Mouse (Mus musculus): ENCODE results near the gene Plagl1.

Gene Plagl1

DNA sequence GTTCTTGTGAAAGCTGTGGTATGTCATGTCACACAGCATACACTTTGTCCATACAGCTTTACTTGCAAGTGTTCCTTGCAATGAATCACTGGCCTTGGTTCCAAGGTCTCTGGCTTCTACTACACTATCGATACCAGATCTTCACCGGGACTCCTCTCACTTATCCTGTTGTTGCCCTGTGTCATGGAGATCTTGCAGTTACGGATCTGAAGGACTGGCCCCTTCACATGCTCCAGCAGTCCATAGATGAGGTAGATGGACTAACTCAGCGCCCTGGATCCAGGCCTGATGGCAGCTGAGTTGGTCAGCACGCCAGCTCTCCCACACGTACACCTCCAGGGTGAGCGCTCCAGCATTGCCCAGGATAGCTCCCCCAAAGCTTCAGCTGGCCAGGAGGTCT lies 75.0 kb downstream of the Plagl1 start:
- DNase-seq (ENCODE audit: low spot score) = no peak

DNA sequence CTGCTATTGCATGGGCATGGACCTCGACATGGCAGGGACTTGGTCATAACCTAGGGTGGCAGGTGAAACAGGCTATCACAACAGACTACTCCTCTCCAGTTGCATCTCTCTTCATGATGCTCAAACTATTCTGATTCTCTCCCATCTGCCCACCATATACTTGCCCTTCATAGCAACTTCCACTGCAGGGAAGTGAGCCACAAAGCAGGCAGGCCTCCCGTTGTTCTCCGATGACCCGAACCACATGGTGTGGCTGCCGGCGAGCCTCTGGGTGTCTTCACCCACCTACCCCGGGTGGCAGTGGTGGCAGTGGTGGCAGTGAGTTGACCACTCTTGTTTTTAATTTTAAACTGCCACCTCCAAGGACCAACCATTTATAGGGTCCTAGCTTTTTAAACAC lies 75.4 kb downstream of the Plagl1 start:
- DNase-seq (ENCODE audit: low spot score) = no peak

DNA sequence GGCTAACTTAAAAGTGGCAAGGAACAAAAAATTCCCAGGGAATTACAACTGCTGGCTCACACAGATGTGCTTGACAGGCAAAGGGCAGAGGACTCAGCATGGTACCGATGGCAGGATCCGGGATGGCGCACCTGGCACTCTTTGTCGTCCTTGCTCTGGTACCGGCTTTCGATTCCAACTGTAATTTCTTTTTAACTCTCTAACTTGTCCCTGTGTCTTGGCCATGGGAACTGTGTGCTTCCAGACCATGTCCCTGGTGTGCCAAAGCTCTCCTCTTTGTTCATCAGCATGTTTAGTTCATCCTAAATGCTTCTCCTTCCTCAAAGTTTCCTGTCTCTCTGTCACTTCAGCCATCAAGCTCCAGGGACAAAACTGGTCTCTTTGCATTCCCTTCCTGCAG lies 77.6 kb downstream of the Plagl1 start:
- DNase-seq (ENCODE audit: low spot score) = no peak

DNA sequence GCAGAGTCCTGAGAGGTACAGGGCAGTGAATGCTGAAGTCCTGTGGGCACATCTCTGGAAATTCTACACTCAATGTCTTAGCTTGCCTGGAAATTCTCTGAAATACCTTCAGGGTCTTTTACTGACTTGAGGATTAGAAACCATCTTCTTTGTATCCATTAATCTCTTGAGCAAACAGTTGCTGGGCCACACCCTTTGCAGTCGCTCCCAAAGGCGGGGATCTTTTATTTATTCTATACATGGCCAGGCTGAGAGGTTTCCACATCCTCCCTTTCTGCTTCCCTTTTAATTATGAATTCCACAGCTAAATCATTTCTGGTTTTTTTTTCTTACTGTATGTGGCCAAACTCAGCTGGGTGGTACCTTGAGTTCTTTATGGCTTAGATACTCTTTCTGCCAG lies 80.1 kb downstream of the Plagl1 start:
- no peak for DNase-seq (ENCODE audit: low spot score)

DNA sequence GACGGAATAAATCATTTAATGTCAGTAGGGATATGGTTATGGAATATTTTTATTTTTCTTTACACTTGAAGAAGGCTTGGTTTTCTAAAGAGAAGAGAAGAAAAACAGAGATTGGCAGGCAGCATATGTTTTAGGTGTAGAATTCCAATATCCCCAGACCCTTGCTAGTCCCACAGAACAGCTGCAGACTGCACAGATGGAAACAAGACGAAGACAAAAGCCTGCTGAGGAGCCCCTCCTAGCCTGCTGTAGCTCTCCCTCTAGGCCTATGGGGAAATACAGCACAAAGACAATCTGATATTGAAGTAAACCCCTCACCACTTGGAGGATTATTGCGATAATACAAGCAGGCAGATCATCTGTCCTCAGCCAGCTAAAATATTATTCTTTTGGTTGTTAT lies 90.1 kb downstream of the Plagl1 start:
- DNase-seq (ENCODE audit: low spot score) = no peak

DNA sequence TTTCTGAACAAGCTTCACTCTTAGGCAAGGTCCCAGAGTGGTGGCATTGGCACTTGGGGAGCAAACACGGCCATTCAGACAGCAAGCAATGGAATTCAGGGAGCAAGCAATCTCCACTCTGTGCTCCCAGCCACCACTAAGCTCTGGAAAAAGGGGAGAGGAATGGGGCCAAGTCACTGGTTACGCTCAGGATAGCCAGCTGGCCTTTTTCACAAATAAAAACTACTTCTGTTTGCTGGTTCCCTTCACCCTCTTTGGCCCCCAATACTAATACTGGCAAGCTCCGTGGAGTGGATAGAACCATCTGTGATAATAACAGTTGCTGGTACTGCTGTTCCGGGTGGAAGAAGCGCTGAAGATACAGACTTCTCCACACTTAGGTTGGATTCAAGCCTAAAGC lies 91.0 kb downstream of the Plagl1 start:
- DNase-seq (ENCODE audit: low spot score) = no peak

DNA sequence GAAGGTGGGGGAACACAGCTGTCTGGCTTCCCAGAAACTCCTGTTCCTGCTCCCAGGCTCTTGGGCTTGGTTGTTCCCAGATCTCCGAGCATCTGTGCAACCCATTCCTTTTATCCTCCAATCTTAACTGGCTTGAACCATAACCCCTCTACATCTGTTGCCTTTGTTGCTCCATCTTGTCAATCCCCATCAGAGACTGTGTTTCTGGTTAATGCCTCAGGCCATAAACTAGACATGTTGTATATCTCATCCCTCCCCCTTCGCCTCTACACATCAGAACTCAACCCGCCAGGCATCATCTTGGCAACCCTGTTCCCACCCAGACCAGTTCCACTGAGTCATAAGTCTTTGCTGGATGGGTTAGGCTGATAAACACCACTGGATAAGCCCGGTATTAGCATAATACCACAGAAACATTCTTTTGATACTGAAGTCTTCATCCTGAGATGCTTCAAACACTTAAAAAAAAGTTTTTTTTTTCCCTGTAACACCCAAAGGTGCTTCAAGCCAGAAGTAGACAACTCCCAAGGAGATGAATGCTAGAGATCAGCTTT lies 92.6 kb downstream of the Plagl1 start:
- DNase-seq (ENCODE audit: low spot score) = no peak

DNA sequence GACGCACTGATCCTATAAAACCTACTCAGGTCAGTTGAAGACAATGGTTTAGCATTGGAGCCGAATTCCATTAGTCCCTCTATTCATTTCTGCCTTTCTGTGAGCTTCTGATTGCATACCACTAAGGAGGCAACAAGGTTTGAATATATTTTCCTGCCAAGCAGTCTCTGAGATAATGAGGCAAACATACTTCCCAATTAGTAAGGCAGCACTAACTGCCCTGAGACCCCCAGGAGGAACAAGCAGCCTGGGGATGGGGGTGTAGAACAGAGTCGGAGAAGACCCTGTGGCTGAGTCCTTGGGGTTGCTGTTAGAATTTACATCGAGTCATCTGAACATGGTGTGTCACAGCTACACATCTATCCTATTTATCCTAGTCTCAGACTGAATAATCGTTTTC lies 95.1 kb downstream of the Plagl1 start:
- DNase-seq (ENCODE audit: low spot score) = no peak

DNA sequence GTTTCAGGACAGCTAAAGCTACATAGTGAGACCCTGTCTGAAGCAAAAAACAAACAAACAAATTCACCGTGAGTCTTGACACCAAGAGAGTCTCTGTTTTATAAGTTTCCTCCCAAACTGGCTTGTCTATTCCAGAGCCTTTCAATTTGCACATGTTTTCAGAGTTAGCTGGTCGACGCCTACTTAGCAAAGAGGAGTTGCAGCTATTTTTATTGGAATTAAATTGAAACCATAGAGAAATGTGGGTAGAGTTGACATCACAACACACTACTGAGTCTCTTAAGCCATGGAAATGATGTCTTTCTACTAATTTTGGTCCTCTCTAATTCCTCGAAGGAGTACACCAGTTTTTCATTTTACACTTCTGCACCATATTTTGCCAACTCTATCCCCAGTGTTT lies 100.6 kb downstream of the Plagl1 start:
- DNase-seq (ENCODE audit: low spot score) = no peak

DNA sequence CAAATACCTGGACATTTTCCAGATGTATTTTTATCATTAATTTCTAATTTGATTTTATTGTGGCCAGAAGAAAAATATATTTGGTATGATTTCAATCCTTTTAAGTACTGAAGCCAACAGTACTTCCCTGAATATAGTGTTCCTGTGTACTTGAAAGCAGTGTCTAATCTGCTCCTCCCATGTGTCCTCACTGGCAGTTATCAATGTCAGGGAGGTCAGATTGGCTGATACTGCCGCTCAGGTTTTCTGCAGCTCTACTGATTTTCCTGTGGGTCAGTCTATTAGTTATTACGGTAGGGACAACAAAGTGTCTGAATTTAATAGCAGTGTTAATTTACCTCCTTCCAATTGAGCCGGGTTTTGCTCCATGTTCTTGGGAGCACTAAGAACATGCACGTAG lies 101.7 kb downstream of the Plagl1 start:
- DNase-seq (ENCODE audit: low spot score) = no peak

DNA sequence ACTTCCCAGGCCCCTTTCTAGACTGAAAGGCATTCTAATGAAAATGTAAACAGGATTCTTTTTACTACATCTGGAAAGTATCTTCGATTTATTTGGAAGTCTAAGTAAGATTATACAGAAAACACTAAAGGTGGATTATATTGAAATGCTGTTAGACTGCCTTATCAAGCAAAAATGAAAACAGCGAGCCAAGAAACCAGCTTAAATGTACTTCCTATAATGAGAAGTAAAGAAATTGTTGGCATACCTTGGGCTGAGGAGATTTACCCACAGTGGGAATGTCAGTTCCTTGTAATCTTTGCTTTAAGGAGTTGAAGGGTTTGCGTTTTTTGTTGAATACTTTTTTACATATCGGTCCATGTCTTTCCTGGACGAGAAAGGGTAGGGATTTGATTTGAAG lies 108.2 kb downstream of the Plagl1 start:
- DNase-seq (ENCODE audit: low spot score) = no peak

DNA sequence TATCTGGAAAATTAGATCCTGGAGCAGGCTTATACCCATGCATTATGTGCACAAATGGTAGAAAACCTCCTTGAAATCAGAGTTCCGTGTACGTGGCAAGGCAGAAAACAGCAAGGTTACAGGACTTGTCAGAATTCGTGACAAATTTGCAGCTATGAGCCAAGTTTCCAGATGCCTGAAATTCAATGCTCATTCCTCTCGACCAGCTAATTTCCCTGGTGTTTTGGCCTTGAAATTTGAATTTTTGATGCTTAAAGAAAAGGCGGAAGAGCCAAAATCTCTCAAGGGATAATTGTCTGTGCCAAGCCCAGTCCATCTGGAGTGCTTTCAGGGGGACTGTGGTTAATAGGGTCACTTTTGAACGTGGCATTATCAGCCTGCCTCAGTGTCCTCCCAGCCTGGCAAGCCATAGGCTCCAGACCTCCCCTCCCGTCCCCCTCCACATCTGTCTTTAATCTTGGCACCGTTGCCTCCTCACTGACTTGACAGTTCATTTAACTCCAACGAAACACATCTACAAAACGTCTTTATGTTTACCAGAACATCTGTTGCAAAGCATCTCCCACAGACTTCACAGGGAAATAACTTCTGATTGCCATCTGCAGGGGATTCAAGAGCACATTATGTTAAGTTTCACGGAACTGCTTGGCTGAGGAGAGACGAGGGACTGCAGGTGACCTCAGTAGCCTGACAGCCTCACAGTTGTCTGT lies 110.6 kb downstream of the Plagl1 start:
- no peak for DNase-seq (ENCODE audit: low spot score)

DNA sequence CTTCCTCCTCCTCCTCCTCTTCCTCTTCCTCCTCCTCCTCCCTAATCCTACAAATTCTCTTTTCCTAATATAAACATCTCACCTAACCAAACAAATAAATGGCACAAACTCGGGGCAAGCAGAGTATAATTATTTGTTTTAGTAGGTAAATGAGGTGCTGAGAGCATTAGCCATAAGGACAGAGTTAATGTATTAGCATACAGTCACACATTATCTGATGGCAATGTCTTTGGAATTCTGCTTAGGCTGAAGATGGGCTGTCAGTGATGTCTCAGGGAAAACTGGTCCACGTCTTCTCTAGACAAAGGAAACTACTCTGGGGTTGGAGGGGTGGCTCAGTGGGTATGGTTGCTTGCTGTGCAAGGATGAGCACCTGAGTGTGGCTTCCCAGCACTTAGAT lies 111.2 kb downstream of the Plagl1 start:
- no peak for DNase-seq (ENCODE audit: low spot score)

DNA sequence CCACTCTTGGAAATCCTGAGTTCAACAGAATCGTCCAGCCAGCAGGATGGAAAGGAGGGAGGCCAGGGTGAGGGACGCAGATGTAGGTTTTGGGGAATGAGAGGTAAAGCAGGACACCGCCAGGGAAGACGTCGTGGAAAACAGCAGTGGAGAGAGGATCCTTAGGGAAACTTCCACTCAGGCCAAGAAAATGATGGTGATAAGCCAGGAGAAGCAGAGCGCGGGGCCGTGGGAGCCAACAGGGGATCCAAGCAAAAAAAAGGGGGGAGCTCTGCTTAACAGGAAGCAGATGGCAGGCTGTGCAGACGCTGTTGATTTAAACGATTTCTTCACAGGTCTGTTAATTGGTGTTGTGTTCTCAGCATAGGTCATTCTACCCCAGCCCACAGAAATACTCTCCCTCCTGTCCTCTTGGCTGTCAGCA lies 112.5 kb downstream of the Plagl1 start:
- no peak for DNase-seq (ENCODE audit: low spot score)

DNA sequence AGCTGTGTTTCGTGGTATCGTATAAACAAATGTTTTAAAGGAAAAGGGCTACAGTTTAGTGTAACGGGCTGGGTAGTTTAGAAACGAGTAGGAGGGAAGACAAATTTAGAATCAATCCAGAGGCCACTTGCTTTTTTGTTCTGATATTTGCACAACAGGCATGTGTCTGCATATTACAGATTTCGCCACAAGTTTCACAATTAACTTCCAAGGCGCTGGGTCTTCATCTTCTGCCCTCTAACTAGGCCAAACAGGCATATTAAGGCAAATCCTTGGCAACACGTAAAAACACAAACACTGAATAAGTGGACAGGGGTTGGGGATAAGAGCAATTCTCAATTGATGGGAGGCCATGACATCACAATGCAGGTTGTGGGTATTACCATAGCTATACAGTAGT lies 115.6 kb downstream of the Plagl1 start:
- no peak for DNase-seq (ENCODE audit: low spot score)

DNA sequence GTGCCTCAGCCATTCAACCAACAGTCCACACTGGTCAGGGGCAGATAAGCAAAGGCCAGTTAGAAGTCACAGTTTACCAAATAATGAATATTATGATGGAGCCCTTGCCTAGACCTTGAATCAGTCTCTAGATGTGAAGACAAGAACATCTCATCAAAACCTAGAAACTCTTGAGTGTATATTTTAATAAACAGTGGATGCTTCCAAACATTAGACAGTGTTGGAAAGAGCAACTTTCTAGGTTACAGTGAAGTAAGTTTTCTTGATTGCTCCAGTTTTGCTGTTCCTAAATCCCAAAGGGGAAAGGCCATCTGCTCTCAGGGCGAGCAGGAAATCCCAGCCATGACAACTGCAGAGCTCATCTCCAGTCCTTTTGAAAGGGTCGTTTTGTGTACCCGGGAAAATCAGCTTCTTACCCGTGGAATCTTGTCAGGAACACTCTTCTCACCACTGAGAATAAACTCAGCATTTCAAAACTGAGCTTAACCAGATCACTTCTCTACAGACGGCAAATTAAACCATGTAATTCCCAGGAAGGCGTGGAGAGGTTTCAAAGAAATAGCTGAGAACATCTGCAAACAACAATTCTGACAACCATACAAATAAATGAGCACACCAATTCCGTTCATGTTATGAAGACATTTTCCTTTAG lies 117.8 kb downstream of the Plagl1 start, which contains the start of gene Zc2hc1b:
TSS of gene Zc2hc1b (minus strand) at position 51 of the 652 bp plus-strand sequence.
- DNase-seq (ENCODE audit: low spot score) = no peak

DNA sequence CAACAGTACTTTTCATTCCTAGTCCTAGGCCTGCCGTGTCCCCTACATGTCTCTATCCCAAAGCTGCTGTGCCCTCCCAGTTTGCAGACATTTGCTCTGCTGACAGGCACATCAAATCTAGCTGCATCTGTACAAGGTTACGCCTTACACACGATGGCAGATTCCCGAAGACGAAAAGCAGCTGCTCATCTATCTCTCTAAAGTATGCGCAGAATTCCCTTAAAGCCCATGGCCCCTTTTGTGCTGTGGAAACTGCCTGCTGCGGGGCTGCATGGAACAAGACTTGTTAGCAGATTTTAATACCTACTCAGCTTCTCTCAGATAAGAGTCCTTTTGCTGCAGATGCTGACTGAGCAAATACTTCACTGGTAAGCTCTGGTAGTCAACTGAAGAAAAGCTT lies 119.9 kb downstream of the Plagl1 start:
- no peak for DNase-seq (ENCODE audit: low spot score)
